Mouse (Mus musculus): ENCODE data around the gene Bcl11b.

Gene Bcl11b

DNA sequence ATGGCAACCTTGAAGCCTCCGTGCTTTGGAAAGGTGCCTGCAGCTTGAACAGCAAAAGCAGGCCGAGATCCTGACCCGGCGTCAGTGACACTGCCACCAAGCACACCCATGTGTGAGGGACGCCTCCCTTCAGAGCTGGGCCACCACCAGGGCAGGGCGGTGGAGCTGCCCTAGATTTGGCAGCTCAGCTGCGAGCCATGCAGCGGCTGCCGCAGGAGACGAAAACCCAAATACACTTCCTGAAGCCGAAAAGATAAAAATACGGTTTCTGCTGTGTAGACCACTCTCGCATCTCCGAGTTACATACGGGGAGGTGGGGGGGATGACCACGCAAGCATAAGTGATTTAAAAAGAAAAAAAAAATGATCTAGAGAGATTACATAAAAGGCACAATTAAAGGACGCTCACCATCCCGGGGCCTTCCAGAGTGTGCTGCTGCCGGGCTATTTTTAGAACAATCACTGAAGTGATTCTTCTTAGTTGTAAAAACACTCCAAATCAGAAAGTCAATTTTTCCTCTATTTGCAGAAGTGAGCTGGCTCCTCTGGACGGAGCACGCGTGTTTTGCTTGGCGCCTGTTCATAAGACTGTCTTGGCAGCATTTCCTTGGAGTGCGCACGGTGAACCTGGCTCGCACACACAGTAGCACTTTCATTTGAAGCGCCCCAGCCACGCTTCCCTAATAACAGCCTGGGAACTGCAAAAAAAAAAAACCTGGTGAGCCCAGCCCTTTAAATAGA is 72.6 kb downstream of the Bcl11b start:
- peak; percentile 56 to 59 for DNase-seq

DNA sequence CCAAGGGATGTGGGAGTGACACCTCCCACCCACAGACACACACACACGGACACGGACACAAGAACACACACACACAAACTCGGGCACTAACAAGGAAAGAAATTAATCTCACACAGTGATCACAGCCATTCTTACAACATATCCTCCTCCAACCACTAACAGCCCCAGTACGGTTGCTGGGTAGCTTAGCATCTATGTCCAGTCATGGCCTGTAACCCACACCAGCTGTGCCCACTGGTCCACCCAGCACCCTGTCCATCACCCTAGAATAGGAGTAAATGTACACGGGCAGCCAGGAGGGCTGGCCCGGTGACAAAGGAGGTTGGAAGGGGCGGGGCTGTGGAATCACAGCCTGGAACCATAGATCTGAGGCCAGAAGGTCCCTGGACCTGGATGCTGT is 74.5 kb downstream of the Bcl11b start:
- DNase-seq: no peak

DNA sequence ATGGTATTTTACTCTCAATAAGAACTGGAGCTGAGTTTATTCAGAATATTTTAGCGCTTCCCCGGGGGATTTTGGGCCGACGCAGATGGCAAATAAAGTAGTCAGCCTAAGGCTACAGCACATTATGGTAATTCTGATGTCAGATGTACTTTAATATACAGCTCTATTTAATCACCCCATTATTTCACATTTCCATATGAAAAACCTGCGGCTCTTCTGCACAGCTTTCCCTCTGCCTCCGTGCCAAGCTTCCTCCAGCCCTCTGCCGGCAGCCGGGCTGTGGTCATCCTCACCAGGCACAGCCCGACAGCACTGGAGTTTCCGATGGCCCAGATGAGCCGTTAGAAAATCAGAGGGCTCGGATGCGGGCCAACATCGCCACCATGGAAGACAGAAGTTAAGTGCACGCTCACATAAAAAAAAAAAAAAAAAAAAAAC is 74.9 kb downstream of the Bcl11b start:
- DNase-seq: peak in 1 of 2 experiments; percentile 16

DNA sequence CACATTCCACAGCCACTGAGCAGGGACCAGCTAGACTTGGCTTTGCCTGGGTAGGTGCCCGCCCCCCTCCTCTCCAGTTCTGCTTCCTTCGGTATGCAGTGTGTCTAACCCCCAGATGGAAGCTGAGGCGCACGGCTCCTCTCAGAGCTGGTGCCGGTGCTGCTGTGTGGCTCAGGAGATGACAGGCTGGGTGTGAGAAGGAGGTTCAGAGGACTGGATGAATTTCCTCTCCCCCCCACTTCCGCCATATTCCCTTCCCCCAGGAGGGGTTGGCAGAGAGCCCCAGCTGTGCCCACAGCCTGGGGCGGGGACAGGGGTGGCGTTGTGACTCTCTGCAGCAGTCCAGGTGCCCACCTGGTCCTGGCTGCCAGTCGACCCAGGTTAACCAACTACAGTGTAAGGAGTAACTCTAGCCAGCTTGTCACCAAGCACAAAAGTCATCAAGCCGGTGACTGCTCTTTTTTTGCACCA is 75.4 kb downstream of the Bcl11b start:
- DNase-seq: no peak

DNA sequence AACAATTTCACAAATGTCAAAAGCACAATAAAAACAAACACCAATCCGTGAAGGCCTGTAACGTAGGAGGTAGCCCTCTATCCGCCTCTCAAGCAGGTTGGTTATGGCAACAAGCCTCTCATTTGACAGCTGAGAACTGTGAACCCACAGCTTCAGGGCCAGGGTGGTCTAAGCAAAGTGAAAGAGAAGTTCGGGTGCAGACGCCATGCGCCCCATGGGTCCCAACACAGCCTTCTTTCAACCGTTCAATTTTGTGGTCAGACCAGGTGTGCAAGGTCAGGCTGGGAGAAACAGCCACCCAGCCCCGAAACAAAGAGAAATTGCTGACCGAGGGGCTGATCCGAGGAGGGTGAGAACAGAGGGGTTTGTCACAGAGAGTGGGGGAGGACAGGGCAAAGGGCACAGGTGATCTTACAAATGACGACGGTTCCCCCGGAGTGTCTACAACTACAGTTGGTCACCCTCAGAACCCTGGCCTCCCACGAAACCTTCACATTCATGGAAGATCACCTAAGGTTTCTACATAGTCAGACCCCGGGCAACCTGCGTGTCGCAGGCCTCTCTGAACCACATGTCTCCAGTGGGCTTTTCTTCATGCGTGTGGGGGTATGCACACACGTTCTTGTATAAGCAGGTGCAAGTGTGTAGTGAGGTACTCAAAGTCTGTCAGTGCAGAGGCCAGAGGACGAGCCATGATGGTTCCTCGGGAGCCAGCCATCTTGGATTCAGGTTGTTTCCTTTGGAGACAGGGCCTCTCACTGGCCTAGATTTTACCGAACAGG is 77.1 kb downstream of the Bcl11b start:
- no peak for DNase-seq

DNA sequence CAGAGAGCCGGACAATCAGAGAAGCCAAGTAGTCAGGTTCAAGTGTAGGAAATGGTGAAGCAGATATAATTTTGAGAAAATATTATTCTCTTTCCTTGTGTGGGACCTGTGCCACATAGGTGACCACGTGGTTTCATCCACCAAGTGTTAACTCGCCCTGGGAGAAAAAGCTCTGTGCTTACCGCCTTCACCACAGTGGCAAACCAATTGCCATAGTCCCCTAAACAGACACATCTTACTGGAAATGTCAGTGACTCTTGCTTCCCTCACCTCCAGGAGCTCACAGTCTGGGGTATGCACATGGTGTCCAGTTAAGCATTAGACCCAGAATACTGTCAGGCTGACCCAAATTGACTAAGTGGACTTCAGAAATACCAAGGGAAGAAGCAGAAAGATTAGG is 78.7 kb downstream of the Bcl11b start:
- no peak for DNase-seq

DNA sequence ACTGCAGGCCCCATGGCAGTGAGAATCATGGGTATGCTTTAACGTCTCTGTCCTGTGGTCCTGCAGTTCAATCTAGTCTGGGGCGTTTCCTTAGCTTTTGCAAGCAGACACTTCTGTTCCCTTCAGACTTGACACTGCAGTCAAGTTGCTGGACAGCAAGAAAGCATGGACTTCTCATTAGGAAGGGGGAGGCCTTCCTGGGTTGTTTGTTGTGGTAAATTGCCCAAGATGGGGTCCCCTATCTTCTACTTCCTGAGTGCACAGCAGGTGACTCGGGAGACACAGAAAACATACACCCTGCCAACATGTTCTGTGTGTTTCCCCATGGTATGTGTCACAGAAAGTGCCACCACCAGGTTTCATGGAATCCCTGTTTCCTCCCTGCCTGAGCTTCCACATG is 79.4 kb downstream of the Bcl11b start:
- no peak for DNase-seq

DNA sequence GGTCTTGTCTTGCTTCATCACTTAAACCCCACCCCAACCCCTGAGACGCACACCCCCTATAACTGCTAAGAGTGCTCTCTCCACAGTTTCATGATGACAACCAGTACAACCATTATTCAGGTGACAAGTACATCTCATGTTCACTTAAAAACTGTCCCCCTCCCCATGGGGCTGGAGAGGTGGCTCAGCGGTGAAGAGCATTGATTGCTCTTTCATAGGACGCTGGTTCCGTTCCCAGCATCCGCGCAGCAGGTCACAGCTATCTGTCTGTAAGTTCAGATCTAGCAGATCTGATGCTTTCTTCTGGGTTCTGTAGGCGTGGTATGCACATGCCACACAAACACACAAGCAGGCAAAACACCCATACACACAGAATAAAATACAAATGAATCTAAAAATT is 81.2 kb downstream of the Bcl11b start:
- DNase-seq: no peak

DNA sequence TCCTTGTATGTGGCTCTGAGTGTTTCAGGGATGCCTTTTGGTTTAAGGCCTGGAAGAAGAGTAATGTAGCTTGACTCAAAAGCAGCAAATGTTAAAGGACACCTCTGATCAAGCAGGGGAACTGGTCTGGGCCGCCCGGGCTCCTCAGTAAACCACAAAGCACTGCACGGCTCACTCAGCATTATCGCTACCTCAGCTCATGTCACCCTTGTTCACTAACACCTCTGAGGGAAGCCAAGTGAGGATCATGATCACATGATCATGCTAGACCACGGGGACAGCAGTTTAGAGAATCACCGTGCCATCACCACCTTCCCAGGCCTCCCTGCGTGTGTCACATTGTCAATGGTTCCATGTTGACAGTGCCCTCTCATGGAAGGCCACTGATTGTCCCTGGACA is 81.8 kb downstream of the Bcl11b start:
- no peak for DNase-seq

DNA sequence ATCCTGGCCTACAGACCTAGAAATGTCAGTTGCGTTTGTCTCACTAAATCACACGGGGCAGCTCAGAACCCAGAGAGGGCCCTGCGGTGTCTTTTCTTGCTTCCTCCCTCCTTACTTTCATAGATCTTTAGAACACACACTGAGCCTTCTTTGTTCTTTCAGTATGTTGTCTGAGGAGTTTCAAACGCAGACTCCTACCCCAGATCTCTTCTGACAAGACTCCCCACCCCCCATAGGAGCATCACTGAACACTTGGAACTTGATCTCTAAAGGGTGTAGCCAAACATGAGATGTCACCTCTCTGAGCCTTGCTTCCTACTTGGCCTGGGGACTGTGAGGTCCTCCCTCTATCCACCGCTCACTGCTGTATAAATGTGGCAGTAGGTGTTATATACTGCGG is 82.2 kb downstream of the Bcl11b start:
- DNase-seq: no peak

DNA sequence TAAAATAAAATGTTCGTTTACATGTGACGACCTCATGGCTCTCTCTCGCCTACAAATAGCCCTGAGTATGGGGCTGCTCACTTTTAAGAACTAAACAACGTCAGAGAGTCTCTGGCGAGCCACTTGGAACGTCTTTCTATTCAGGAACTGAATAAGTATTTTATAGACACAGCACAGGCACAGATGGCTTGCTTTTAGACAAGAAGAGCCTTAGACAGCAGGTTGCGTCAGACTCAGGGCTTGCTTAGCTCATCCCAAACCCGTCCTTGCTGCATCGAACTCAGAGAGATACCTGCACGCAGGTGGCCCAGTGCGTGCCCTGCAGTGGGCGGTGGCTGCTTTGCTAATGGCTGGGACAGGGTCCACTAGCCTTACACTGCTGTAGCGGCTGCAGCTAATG is 82.7 kb downstream of the Bcl11b start:
- no peak for DNase-seq

DNA sequence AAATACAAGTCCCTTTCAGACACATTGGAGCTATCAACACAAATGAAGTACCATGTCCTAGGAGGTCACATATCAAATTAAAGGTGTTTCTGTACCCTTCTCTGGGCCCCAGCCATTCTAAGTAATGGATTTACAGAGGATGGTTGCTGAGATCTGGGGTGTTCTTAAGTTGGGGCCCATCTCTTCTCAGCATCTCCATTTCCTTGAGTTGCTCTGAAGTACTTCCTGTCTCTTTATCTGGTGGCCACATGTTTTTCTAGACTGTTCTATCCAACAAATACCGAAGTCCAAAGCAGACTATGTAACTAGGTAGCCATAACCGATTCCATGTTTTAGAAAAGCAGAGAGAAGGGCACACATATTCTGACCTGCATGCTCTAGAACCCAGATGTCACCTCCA is 83.3 kb downstream of the Bcl11b start:
- DNase-seq: no peak

DNA sequence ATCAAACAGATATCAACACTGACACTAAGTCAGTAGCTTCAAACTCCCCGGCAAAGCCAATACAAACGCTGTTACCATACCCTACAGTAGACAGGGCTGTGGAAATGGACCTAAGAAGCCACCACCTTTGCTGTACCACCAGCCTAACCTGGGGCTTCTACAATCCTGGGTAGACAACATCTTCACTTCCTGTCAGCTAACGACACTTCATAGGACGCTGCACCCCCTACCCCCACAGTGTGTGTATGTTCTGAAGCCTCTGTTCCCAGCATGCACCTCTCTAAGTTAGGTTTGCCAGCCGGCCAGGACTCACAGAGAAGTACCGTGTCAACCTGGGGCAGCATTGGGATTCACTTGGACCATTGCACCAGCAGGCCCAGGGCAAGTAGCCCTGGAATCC is 84.6 kb downstream of the Bcl11b start:
- DNase-seq: no peak

DNA sequence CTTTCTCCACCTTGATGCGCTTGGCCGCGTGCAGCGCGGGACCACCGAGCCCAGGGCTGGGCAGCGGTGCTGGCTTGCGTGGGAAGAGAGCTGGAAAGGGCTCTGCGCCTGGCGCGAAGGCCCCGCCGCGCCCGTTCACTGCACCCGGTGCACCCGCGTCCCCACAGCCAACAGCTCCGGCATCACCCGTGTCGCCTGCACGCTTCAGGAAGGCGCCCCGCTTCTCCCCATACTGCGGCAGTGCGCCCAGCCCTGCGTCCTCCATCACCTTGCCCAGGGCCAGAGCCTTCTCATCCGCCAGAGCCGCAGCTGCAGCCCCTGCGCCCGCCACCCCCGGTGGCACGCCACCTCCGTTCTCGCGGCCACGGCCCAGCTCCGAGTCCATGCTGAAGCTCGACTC is 87.4 kb downstream of the Bcl11b start:
- DNase-seq: no peak

DNA sequence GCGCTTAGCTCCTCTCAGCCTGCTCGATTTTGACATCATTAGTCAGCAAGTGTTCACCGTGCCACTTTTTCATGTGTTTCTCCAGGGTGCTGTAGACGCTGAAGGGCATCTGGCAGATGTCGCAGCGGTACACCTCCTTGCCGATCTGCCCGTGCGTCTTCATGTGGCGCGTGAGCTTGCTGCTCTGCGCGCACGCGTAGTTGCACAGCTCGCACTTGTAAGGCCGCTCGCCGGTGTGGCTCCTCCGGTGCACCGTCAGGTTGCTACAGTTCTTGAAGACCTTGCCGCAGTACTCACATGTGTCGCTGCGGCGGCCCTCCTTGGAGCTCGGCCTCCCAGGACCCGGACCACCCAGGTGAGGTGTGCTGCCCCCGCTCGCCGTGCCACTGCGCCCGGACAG is 88.0 kb downstream of the Bcl11b start:
- DNase-seq: no peak

DNA sequence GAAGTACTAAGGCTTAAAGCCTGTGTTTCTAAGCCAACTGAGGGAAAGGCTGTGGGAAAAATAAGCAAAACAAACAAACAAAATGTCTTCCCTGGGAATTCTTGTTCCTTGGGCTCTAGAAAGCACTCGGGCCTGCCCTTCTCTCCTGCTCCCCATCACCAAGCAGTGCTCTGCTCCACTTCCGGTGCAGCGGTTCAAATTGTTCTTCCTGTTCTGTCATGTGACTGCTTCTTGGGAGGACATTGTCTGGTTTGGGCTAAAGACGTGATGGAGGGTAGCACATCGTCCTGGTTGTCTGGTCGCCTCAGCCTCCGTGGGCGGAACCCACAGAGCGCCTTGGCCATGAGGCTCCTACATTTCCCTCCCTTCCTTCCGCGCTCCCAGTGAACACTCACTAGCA is 94.6 kb downstream of the Bcl11b start:
- DNase-seq: no peak

DNA sequence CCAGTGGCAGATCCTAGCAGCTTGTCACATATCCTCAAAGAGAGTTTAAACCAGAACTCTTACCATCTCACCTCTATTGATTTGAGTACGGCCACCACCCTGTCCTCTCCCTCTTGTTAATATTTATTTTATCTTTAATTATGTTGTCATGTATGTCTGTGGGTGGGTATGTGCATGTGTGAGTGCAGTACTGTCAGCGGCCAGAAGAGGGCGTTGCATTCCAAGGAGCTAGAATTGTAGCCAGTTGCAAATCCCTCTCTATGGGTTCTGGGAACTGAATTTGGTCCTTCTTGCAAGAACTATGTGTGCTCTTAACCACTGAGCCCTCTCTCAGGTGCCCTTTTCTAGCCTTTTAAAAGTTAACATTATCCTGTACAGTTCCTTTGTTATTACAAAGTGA is 98.1 kb downstream of the Bcl11b start:
- DNase-seq: no peak

DNA sequence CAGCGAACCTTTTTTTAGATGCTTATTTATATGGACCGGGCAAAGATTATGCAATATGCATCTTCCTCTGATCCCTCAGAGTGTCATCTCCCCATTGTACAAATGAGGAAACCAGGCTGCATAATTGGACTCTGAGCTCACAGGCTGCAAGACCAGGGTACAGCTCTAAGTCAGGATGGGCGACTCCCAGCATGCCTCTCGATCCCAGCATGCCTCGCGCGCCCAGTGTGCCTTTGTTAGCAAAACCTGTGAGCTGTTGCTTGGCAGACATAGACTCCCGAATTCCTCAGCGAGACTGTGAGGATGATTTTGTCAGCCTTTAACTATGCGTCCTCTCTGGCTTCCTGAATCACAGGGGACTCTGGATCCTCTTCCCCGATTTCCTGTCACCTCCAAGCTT is 98.9 kb downstream of the Bcl11b start:
- DNase-seq: no peak

DNA sequence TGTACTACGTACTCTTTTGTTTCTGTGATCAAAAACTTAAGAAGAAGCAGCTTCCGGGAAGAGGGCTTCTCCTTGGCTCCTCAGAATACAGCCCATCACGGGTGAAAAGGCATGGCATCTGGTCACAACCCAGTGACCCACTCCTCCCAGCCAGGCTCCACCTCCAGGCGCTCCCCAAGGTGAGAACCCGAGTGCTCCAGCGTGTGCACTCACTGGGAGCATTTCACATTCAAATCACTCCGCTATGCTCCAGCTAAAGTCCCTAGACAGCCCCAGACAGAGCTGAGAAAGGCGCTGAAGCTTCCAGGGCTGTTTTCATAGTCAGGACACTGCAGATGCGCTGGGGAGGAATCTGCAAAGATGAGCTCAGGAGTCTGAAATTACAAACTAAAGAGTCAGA is 99.5 kb downstream of the Bcl11b start:
- no peak for DNase-seq

DNA sequence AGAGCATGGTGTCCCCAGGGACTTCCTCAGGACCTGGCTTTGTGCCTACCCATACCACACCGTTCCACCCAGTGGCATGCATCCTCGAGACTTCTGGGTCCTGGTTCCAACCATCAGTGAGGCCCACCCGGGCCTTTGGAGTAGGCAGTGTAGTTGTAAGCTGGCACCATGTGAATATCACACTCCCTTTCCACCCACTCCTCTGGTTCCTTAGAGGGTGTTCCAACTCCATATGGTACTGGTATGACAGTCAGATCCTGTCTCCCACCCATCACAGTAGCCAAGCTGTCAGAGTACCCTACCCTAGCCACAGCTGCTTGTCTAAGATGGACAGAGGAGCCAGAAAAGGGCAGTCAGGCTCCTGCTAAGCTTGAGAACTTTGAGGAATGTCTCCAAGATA is 112.0 kb downstream of the Bcl11b start:
- DNase-seq: no peak

DNA sequence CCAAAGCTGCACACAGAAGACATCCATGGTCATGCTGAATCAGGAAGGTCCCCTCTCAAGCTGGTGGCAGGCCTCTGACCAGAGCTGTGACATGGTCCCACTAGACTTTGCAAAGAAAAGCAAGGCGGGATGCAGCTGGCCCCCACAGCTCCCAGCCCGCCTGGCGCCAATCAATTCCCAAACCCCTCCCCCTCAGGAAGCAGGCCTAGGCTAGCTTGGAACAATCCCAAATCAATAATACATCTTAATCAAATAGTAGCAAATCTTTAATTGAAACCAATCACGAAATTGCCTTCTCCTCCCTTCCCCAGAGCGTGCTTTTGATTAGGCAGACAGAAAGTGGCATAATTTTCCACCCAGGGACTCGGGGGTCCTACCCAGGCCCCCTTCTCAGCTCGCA is 113.1 kb downstream of the Bcl11b start:
- no peak for DNase-seq

DNA sequence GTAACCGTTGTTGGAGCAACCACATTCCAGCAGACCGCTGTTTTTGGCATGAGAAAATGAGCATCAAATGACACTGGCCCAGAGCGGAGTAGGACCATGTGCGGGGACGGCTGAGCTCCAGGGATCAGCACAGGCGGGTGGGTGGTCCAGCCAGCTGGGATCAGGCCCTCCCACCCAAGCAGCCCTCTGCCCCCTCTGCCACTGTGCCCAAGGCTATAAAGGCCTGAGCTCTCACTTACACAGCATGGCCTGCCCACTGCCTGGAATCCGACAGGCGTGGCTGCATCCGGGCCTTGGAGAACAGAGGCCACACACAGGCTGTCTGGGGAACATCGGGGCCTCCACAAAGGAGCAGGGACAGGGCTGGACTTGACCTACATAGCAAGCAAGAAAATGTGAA is 113.6 kb downstream of the Bcl11b start:
- DNase-seq: no peak

DNA sequence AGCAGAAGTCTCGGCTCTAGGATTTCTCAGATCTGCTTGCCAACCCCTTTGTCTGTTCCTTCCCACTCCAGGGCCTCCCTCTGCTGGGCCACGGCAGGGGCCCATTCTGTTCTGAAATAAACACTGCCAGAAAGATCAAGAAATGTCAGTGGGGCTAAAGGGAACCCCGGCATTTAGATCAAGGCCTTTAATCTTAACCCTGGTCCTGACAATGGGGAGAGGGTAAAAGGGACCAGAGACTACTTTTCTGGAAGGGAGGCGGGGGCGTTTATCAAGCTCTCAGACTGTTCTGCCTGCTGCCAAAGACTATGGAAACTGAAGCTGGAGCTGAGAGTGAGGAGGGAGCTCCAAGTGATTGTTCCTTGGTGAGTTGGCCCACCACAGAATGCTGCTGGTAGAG is 114.8 kb downstream of the Bcl11b start:
- no peak for DNase-seq

DNA sequence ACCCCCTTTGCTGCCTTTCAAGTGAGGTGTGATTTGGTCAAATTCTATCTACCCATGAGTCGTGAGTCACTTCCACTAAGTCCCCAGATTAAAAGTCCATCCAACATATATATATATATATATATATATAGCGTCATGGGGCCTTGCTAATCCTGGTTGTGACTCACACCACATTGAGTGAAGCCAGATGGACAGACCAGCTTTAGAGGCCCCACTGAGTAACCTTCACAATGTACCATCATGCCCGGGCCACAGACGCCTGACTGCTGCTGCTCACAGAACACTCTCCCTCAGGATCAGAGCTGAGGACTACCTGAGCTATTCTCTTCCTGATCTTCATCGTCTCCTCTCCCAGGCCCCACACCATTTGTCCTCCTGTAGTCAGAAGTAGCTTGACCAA is 115.4 kb downstream of the Bcl11b start:
- no peak for DNase-seq

DNA sequence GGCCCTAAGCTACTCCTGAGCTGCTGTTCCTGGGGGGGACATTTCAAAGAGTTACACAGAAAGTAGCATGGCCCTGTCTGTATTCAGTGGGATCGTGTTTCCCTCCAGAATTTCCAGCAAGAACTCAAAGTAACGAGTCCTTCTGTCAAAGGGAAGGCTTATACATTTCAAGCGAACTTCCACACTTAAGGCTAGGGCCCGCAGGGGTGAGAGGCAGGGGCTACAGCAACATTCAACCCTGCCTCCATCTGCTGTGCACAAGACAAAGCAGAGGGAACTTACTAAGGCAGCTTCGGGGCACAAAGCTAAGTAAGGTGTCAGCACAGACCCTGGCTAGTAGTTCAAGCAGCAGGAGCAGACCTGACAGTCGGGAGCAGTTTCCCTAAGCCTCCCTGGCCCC is 115.8 kb downstream of the Bcl11b start:
- no peak for DNase-seq
